Mouse (Mus musculus): ENCODE measurements at regions not wholly inside any gene's neighbourhood (a gene's known extent, or its start where the extent isn't known, plus 50 kb on each side); places are given as distances from the start of the nearest gene placed in this dataset.

DNA sequence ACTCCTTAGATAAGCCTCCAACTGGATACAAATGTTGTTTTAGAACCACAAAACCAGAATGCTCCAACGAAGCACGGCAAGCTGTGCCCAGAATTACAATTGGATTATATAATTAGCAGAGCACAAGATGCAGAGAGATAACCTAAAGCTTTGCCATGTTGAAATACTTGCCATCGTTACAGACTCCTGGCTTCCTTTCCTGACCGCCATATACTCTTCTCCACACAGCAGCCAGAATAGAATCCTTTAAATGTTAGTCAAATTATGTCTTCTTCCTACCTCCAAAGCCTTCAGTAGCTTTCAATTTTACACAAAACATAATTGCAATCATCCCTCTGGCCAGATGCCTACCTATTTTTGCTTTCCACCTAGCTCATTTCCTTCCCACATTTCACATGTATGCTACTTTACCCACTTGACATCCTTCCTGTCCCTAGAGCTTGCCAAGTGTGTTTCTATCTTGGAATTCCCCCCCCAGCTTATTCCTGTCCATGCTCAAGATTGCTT lies 52.8 kb upstream of the G2e3 start:
- Histone ChIP-seq H3K4me1 (ENCODE audit: control insufficient read depth, insufficient read depth, low read length) (no peaks in the 10 kb centered on the region), H3K4me3 (ENCODE audit: low read depth, low read length) (no peak overlapping the region), H3K27ac (replicated peaks; ENCODE audit: low read depth, low read length) (no peak overlapping the region), H3K9me3 (ENCODE audit: control insufficient read depth, low read length) (no peaks in the 10 kb centered on the region), H3K36me3 (ENCODE audit: control insufficient read depth, insufficient read depth, low read length) (no peaks in the 10 kb centered on the region), H3K9ac (ENCODE audit: low read length) (no peak overlapping the region), H3K4me2 (ENCODE audit: low read depth, severe bottlenecking) (no peak overlapping the region), H3K27me3 (ENCODE audit: control insufficient read depth, insufficient read depth, low read length) (no peaks in the 10 kb centered on the region)
- DNase-seq (ENCODE audit: low spot score) (no peak), ATAC-seq (ENCODE audit: insufficient number of reproducible peaks, low FRiP score, low TSS enrichment, low read depth) (no peak)
- 91% methylated on average over 4 of the region's 4 CpGs for WGBS

DNA sequence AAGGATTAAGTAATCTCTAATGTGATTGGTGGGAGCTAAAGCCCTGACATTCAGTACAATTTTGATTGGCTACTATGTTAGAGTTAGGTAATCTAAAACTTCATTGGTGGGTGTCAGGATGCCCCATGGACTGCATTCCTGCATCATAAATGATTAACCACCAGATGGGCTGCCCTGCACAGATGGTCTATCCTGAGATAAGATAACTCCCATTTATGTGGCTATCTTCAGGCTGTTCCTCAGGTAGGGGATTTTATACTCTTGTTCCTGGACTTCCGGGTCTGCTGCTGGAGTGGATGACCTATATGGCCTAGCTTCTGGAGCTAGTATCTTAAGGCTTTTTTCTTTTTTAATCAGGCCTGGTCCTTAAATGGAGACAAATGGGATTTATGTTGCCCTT lies 69.5 kb upstream of the G2e3 start:
- no peak for DNase-seq (ENCODE audit: low spot score)
- Histone ChIP-seq H3K9me3 (ENCODE audit: control insufficient read depth, low read length) (no peaks in the 10 kb centered on the region), H3K36me3 (ENCODE audit: control insufficient read depth, insufficient read depth, low read length) (no peaks in the 10 kb centered on the region), H3K4me3 (ENCODE audit: low read depth, low read length) (no peak overlapping the region), H3K4me1 (ENCODE audit: control insufficient read depth, insufficient read depth, low read length) (no peaks in the 10 kb centered on the region), H3K9ac (ENCODE audit: low read length) (no peak overlapping the region), H3K27me3 (ENCODE audit: control insufficient read depth, insufficient read depth, low read length) (no peaks in the 10 kb centered on the region), H3K4me2 (ENCODE audit: low read depth, severe bottlenecking) (no peak overlapping the region), H3K27ac (replicated peaks; ENCODE audit: low read depth, low read length) (no peak overlapping the region)
- no peak for ATAC-seq (ENCODE audit: insufficient number of reproducible peaks, low FRiP score, low TSS enrichment, low read depth)
- WGBS: 94% methylated on average over 1 of the region's 1 CpGs

DNA sequence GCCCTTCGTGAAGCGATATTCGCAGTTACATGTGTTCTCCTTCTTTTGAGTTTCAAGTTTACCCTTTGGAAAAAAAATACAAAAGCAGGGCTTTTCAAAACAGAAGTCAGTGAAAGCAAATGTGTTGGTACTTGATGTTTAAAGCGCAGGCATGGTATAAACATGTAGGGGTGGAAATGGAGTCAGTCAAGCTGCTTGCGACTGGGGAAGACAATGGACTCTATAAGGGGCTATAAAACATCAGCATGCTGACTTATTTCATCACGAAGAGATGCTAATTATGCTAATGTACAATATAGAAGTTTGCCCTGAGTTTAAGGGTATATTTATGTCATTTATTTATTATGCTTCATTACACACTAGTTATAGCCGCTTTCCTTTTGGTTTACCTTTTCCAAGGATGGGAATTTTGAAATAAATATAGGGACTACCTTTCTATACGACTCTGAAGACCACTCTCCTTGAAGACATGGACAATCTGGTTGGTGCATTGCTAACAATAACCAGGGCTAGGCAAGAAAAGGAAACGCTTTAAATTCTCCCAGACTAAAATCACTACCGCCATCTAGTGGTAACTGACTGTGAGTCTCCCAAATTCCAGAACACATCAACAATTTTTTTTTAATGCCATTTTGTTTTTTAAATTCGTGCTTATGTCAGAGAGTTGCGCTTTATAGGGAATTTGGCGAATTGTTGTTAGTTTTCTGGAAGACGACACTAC lies 71.9 kb upstream of the G2e3 start:
- H3K9ac ChIP-seq (ENCODE audit: low read length): no peak overlapping the region
- ATAC-seq (ENCODE audit: insufficient number of reproducible peaks, low FRiP score, low TSS enrichment, low read depth) (no peak), DNase-seq (ENCODE audit: low spot score) (no peak)
- 50% methylated on average over 14 of the region's 14 CpGs for WGBS
- H3K4me1 ChIP-seq (ENCODE audit: control insufficient read depth, insufficient read depth, low read length): no peaks in the 10 kb centered on the region
- H3K27me3 ChIP-seq (ENCODE audit: control insufficient read depth, insufficient read depth, low read length): no peaks in the 10 kb centered on the region
- no peak overlapping the region for H3K4me2 ChIP-seq (ENCODE audit: low read depth, severe bottlenecking)
- no peaks in the 10 kb centered on the region for H3K36me3 ChIP-seq (ENCODE audit: control insufficient read depth, insufficient read depth, low read length)
- H3K4me3 ChIP-seq (ENCODE audit: low read depth, low read length): no peak overlapping the region
- no peaks in the 10 kb centered on the region for H3K9me3 ChIP-seq (ENCODE audit: control insufficient read depth, low read length)
- no peak overlapping the region for H3K27ac ChIP-seq (replicated peaks; ENCODE audit: low read depth, low read length)

DNA sequence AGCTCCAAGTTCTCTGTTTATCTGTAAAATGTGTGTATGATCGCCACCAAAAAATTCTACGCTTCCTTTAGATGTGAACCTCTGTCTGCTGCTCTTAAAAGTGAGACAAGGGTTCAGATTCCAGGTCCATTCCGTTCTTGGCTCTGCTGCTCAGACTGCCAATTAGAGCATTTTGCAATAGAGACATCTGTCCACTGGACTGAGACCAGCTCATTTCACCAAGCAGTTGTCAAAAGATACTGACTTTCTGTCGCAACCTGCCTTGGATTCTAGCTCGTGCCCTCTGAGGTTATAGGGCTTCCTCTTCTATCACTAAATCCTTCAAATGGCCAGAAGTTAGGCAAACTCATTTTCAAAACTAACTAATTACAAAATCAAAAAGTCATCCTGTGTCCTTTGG lies 74.4 kb upstream of the G2e3 start:
- ATAC-seq (ENCODE audit: insufficient number of reproducible peaks, low FRiP score, low TSS enrichment, low read depth): no peak
- DNase-seq (ENCODE audit: low spot score): no peak
- H3K27ac ChIP-seq (replicated peaks; ENCODE audit: low read depth, low read length): no peak overlapping the region
- 86% methylated on average over 5 of the region's 5 CpGs for WGBS
- no peak overlapping the region for H3K9ac ChIP-seq (ENCODE audit: low read length)
- H3K9me3 ChIP-seq (ENCODE audit: control insufficient read depth, low read length): no peaks in the 10 kb centered on the region
- no peak overlapping the region for H3K4me3 ChIP-seq (ENCODE audit: low read depth, low read length)
- H3K36me3 ChIP-seq (ENCODE audit: control insufficient read depth, insufficient read depth, low read length): no peaks in the 10 kb centered on the region
- no peaks in the 10 kb centered on the region for H3K27me3 ChIP-seq (ENCODE audit: control insufficient read depth, insufficient read depth, low read length)
- no peak overlapping the region for H3K4me2 ChIP-seq (ENCODE audit: low read depth, severe bottlenecking)
- H3K4me1 ChIP-seq (ENCODE audit: control insufficient read depth, insufficient read depth, low read length): no peaks in the 10 kb centered on the region

DNA sequence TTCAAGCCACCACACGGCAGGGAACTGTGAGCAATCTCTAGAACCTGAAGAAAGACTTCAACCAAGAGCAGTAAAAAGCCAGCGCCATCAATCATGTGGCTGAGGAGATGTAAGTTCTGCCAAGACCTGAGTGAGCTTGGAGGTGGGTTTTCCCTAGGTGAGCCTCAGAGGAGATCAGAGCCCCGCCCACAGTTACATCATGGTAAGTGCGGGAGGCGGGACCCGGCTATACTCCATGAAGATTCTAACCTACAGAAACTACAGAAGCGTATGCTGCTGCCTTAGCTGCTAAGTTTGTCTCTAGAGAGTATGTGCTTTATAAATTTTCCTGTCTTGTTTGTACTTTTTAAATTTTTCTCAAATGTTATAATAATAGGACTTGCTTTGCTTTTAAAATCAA lies 105.0 kb upstream of the G2e3 start:
- WGBS: 84% methylated on average over 7 of the region's 7 CpGs
- DNase-seq (ENCODE audit: low spot score): no peak
- H3K27ac ChIP-seq (replicated peaks; ENCODE audit: low read depth, low read length): no peak overlapping the region

DNA sequence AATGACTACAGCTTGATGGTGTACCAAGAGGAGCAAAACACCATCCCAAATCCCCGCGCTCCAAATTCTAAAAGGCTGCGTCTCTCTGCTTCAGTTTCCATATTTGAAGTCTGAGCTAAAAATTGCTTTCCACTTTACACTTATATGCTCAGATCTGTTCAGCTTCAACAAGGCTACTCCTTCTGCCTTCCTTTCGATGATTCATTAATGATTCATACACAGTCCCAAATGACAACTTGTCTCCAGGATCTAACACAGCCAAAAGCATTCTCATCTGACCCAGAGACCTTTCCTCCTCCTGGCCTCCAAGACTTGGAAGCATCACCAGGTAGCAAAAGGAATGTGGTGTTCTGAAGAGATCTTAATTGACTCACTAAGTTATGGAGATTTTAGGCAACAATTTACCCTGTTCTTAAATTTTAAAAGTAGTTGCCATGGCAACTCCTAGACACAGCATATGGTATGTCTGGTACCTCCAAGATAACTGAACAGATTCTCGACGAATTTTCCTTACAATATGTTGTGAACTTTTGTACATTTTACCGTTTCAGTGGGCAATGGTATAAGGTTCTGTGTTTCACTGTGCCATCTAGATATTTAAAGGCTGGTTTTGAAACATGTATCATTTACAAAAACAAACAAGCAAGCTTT lies 106.6 kb upstream of the G2e3 start:
- ATAC-seq (ENCODE audit: insufficient number of reproducible peaks, low FRiP score, low TSS enrichment, low read depth): no peak
- no peaks in the 10 kb centered on the region for H3K4me1 ChIP-seq (ENCODE audit: control insufficient read depth, insufficient read depth, low read length)

More for the DNA sequence above, 105.0 kb upstream of the G2e3 start:
- Histone ChIP-seq H3K9me3 (ENCODE audit: control insufficient read depth, low read length) (no peaks in the 10 kb centered on the region), H3K9ac (ENCODE audit: low read length) (no peak overlapping the region), H3K27me3 (ENCODE audit: control insufficient read depth, insufficient read depth, low read length) (no peaks in the 10 kb centered on the region), H3K4me2 (ENCODE audit: low read depth, severe bottlenecking) (no peak overlapping the region), H3K36me3 (ENCODE audit: control insufficient read depth, insufficient read depth, low read length) (no peaks in the 10 kb centered on the region), H3K4me3 (ENCODE audit: low read depth, low read length) (no peak overlapping the region), H3K4me1 (ENCODE audit: control insufficient read depth, insufficient read depth, low read length) (no peaks in the 10 kb centered on the region)
- no peak for ATAC-seq (ENCODE audit: insufficient number of reproducible peaks, low FRiP score, low TSS enrichment, low read depth)

DNA sequence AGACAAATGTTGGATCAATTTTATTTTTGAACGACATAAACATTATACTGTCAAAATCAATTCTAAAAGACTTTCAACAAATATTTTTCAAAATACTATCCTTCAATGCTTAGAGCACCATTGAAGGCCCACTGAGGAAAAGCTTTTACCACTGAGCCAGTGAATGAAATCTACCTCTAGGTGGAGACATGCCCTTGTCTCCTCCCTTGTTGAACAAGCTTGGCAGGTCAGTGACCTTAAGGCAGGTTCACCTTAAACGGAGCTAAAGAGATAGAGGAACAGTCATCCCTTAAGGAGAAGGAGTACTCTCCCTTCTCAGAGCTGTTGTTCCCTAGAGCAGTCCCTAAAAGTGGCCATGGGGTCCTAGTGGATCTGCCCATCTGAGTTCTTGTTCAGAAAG lies 136.2 kb upstream of the G2e3 start:
- H3K9ac ChIP-seq (ENCODE audit: low read length): no peak overlapping the region
- H3K4me2 ChIP-seq (ENCODE audit: low read depth, severe bottlenecking): no peak overlapping the region
- no peaks in the 10 kb centered on the region for H3K27me3 ChIP-seq (ENCODE audit: control insufficient read depth, insufficient read depth, low read length)
- 42% methylated on average over 2 of the region's 2 CpGs for WGBS
- no peaks in the 10 kb centered on the region for H3K36me3 ChIP-seq (ENCODE audit: control insufficient read depth, insufficient read depth, low read length)
- H3K4me3 ChIP-seq (ENCODE audit: low read depth, low read length): no peak overlapping the region
- no peaks in the 10 kb centered on the region for H3K4me1 ChIP-seq (ENCODE audit: control insufficient read depth, insufficient read depth, low read length)
- no peak overlapping the region for H3K27ac ChIP-seq (replicated peaks; ENCODE audit: low read depth, low read length)
- H3K9me3 ChIP-seq (ENCODE audit: control insufficient read depth, low read length): no peaks in the 10 kb centered on the region
- ATAC-seq (ENCODE audit: insufficient number of reproducible peaks, low FRiP score, low TSS enrichment, low read depth) (no peak), DNase-seq (ENCODE audit: low spot score) (no peak)

More for the DNA sequence above, 106.6 kb upstream of the G2e3 start:
- 90% methylated on average over 7 of the region's 7 CpGs for WGBS
- Histone ChIP-seq H3K9ac (ENCODE audit: low read length) (no peak overlapping the region), H3K4me3 (ENCODE audit: low read depth, low read length) (no peak overlapping the region), H3K4me2 (ENCODE audit: low read depth, severe bottlenecking) (no peak overlapping the region), H3K36me3 (ENCODE audit: control insufficient read depth, insufficient read depth, low read length) (no peaks in the 10 kb centered on the region), H3K27ac (replicated peaks; ENCODE audit: low read depth, low read length) (no peak overlapping the region), H3K27me3 (ENCODE audit: control insufficient read depth, insufficient read depth, low read length) (no peaks in the 10 kb centered on the region), H3K9me3 (ENCODE audit: control insufficient read depth, low read length) (no peaks in the 10 kb centered on the region)
- no peak for DNase-seq (ENCODE audit: low spot score)

DNA sequence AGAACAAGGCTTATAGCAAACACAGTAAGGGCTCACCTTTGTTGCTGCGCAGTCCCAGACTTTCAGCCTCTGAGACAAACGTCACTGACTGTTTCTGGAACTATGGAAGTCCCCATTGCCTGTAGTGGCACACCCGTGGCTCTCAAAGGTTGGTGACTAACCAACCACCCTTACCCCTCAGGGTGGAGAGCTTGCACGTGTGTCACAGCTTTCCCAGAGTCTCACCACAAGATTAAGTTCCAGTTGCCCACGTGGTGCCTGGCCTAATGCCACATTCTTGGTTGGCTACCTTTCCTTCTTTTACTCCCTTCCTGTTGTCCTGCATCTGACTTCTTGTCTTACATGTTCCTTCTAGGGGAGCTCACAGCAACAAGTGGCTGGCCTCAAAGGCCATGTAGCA lies 151.6 kb upstream of the G2e3 start:
- H3K4me2 ChIP-seq (ENCODE audit: low read depth, severe bottlenecking): no peak overlapping the region
- H3K9ac ChIP-seq (ENCODE audit: low read length): no peak overlapping the region
- no peaks in the 10 kb centered on the region for H3K9me3 ChIP-seq (ENCODE audit: control insufficient read depth, low read length)
- no peak overlapping the region for H3K4me3 ChIP-seq (ENCODE audit: low read depth, low read length)
- no peaks in the 10 kb centered on the region for H3K27me3 ChIP-seq (ENCODE audit: control insufficient read depth, insufficient read depth, low read length)
- DNase-seq (ENCODE audit: low spot score): no peak
- ATAC-seq (ENCODE audit: insufficient number of reproducible peaks, low FRiP score, low TSS enrichment, low read depth): no peak
- no peak overlapping the region for H3K27ac ChIP-seq (replicated peaks; ENCODE audit: low read depth, low read length)
- no peaks in the 10 kb centered on the region for H3K36me3 ChIP-seq (ENCODE audit: control insufficient read depth, insufficient read depth, low read length)
- WGBS: 74% methylated on average over 5 of the region's 5 CpGs
- no peaks in the 10 kb centered on the region for H3K4me1 ChIP-seq (ENCODE audit: control insufficient read depth, insufficient read depth, low read length)

Data from limb, embryonic 11.5 days (tissue).